Comparison of ENCODE assay signal across 18 mouse cellular contexts in the genomic region with DNA sequence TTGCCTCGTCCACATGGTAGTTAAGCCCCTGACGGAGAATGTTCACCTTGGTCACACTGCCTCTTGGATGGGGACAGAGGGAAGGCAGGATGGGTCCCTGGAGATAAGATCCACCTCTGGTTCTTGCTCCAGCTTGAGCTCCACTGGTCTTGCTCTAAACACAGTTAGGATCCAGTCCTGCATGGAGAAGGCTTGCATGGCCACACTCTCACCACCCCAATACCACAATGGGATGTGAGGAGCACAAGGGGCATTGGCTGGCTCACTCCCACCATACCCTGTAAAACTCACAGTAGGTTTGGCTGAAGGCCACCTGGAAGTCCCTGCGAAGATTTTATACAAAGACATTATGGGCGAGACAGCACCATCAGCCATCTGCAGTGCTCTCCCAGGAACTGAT. TPM values are rescaled to one million over a fixed set of nuclear protein-coding genes. Genes with fewer than 3 reads are reported as not detected.
DNase-seq lines count a peak whose midpoint lies in the region; ATAC-seq and TF ChIP-seq lines count a peak whose summit lies in the region.
"Had no signal": no experiment of that assay in that cellular context is flagged by ENCODE, and none has a peak within 500 bp of the region (broad histone marks: within the 10 kb centered on the region; RNA-seq: fewer than 3 reads in every experiment).

No protein-coding gene starts in this region.

- no peaks in the 10 kb centered on the region for H3K27me3 ChIP-seq in kidney, embryonic 14.5 days (ENCODE audit: control insufficient read depth, insufficient read depth, low read length)
- H3K27me3 ChIP-seq: embryonic facial prominence, embryonic 15.5 days; hindbrain, embryonic 12.5 days; stomach, embryonic 15.5 days had no signal

- no peak overlapping the region for H3K27ac ChIP-seq in kidney, embryonic 14.5 days (ENCODE audit: low read depth, low read length)
- H3K27ac ChIP-seq: embryonic facial prominence, embryonic 15.5 days; heart, adult 2 months; hindbrain, embryonic 12.5 days; left cerebral cortex, adult 2 months; macrophage; midbrain, embryonic 10.5 days; stomach, embryonic 15.5 days had no signal

- 0 out of 2 replicates have a peak, but pooled peaks have one; percentile 4 for TF ChIP-seq POLR2A in lung, adult 2 months (IDR thresholded peaks at IDR 0.05; ENCODE audit: borderline replicate concordance, extremely low read depth, low read depth, low read length)

- no peaks in the 10 kb centered on the region for H3K4me1 ChIP-seq in kidney, embryonic 14.5 days (ENCODE audit: control insufficient read depth, insufficient read depth, low read length)
- H3K4me1 ChIP-seq in lung, adult 2 months (ENCODE audit: control insufficient read depth, insufficient read depth, low read length) = no peaks in the 10 kb centered on the region
- H3K4me1 ChIP-seq: embryonic facial prominence, embryonic 15.5 days; hindbrain, embryonic 12.5 days; midbrain, embryonic 10.5 days; stomach, embryonic 15.5 days had no signal

- no peak overlapping the region for H3K4me3 ChIP-seq in kidney, embryonic 14.5 days (ENCODE audit: low read length)
- no peak overlapping the region for H3K4me3 ChIP-seq in lung, adult 2 months (replicated peaks; ENCODE audit: extremely low read depth, low read depth, low read length)
- H3K4me3 ChIP-seq: embryonic facial prominence, embryonic 15.5 days; heart, adult 2 months; hindbrain, embryonic 12.5 days; left cerebral cortex, adult 2 months; midbrain, embryonic 10.5 days; stomach, embryonic 15.5 days had no signal

- WGBS in kidney, embryonic 14.5 days = 92% methylated on average over 4 of the region's 4 CpGs
- WGBS in lung, adult 2 months = 83% methylated on average over 4 of the region's 4 CpGs

- peaks cover 17% of the 10 kb centered on the region for H3K36me3 ChIP-seq in kidney, embryonic 14.5 days (ENCODE audit: control insufficient read depth, insufficient read depth, low read length)

- TF ChIP-seq CTCF in lung, adult 2 months (IDR thresholded peaks at IDR 0.05; ENCODE audit: insufficient read depth, low read length) = no peak

- H3K9ac ChIP-seq in kidney, embryonic 14.5 days (ENCODE audit: low read depth, low read length) = no peak overlapping the region
- H3K9ac ChIP-seq: embryonic facial prominence, embryonic 15.5 days; hindbrain, embryonic 12.5 days; stomach, embryonic 15.5 days had no signal

- H3K4me2 ChIP-seq in kidney, embryonic 14.5 days (replicated peaks; ENCODE audit: low read depth, low read length) = no peak overlapping the region
- H3K4me2 ChIP-seq: embryonic facial prominence, embryonic 15.5 days; hindbrain, embryonic 12.5 days; liver, embryonic 11.5 days; stomach, embryonic 15.5 days had no signal

- no peaks in the 10 kb centered on the region for H3K9me3 ChIP-seq in kidney, embryonic 14.5 days (ENCODE audit: control insufficient read depth, low read length)
- H3K9me3 ChIP-seq: embryonic facial prominence, embryonic 15.5 days; hindbrain, embryonic 12.5 days; midbrain, embryonic 10.5 days; stomach, embryonic 15.5 days had no signal

- no peak for ATAC-seq in kidney, embryonic 14.5 days (ENCODE audit: low FRiP score, low TSS enrichment)

- peak; percentile 6 to 13 for DNase-seq in cerebellum, postnatal 25 days
- no peak for DNase-seq in cerebellum, adult 8-10 months
- DNase-seq in kidney, postnatal 25 days = peak; percentile 0 to 31
- peak; percentile 2 for DNase-seq in lung, adult 2 months
- no peak for DNase-seq in lung, postnatal 10 days
- DNase-seq in right cerebral cortex, postnatal 10 days (ENCODE audit: low spot score in 2 of 2) = peak; percentile 19 to 26
- DNase-seq in right cerebral cortex, postnatal 14 days = no peak
- DNase-seq: kidney, adult 18-20 months; thymus, adult 18-20 months had no signal

RNA-seq across cellular contexts. Expression of gene Acap3, which starts 17.1 kb away (rescaled TPM):
- polyA plus RNA-seq in kidney, embryonic 14.5 days (2014; fragmentation: Nextera tagmentation; extraction: Ambion mirVana) = 10.3 and 15.5 TPM in 2 replicates
- polyA plus RNA-seq in lung, adult 2 months (2012; rRNA removed) = 48.3 and 50.7 TPM in 2 replicates

RNA-seq across cellular contexts. Expression of gene Pusl1, which starts 17.2 kb away (rescaled TPM):
- 41.4 and 50.5 TPM in 2 replicates for polyA plus RNA-seq in kidney, embryonic 14.5 days (2014; fragmentation: Nextera tagmentation; extraction: Ambion mirVana)
- polyA plus RNA-seq in lung, adult 2 months (2012; rRNA removed) = 82.2 and 88.0 TPM in 2 replicates

RNA-seq across cellular contexts. Expression of gene Ube2j2, which starts 34.9 kb away (rescaled TPM):
- polyA plus RNA-seq in kidney, embryonic 14.5 days (2014; fragmentation: Nextera tagmentation; extraction: Ambion mirVana) = 121 and 127 TPM in 2 replicates
- polyA plus RNA-seq in lung, adult 2 months (2012; rRNA removed) = 62.0 and 65.4 TPM in 2 replicates

RNA-seq across cellular contexts. Expression of gene Ints11, which starts 39.4 kb away (rescaled TPM):
- polyA plus RNA-seq in kidney, embryonic 14.5 days (2014; fragmentation: Nextera tagmentation; extraction: Ambion mirVana) = 73.1 and 74.6 TPM in 2 replicates
- 26.7 and 27.3 TPM in 2 replicates for polyA plus RNA-seq in lung, adult 2 months (2012; rRNA removed)

RNA-seq across cellular contexts. Expression of gene Cptp, which starts 39.5 kb away (rescaled TPM):
- 11.1 and 18.8 TPM in 2 replicates for polyA plus RNA-seq in kidney, embryonic 14.5 days (2014; fragmentation: Nextera tagmentation; extraction: Ambion mirVana)
- 30.3 and 33.3 TPM in 2 replicates for polyA plus RNA-seq in lung, adult 2 months (2012; rRNA removed)

Comparison
In these comparisons a context has a peak if more than half of its experiments do, and no peak if none do; other contexts are left out.
1. DNase-seq: peak in cerebellum, postnatal 25 days (2 of 2), kidney, postnatal 25 days (2 of 2), lung, adult 2 months (single experiment) and right cerebral cortex, postnatal 10 days (2 of 2); none in cerebellum, adult 8-10 months (single experiment), lung, postnatal 10 days (single experiment) and right cerebral cortex, postnatal 14 days (single experiment).